24 mouse cellular contexts compared by ENCODE assay signal in genomic region chr11:115167631-115168249, GRCm38 (mm10). TPM values are rescaled to one million over a fixed set of nuclear protein-coding genes. Genes with fewer than 3 reads are reported as not detected.
A peak's percentile ranks its signal among the peaks of the same experiment; 100 is the strongest.
DNase-seq lines count a peak whose midpoint lies in the region; ATAC-seq and TF ChIP-seq lines count a peak whose summit lies in the region.
"Had no signal": no experiment of that assay in that cellular context is flagged by ENCODE, and none has a peak within 500 bp of the region (broad histone marks: within the 10 kb centered on the region; RNA-seq: fewer than 3 reads in every experiment).

No protein-coding gene starts in this region.

- H3K27ac ChIP-seq in layer of hippocampus, adult 2 months, result no peak overlapping the region
- no peak overlapping the region for H3K27ac ChIP-seq in limb, embryonic 10.5 days
- H3K27ac ChIP-seq: forebrain, embryonic 10.5 days; heart, embryonic 10.5 days; hindbrain, embryonic 10.5 days; kidney, embryonic 15.5 days; midbrain, embryonic 13.5 days; neural tube, embryonic 13.5 days had no signal

- H3K9me3 ChIP-seq in limb, embryonic 10.5 days (replicated peaks), result no peaks in the 10 kb centered on the region
- H3K9me3 ChIP-seq: forebrain, embryonic 10.5 days; heart, embryonic 10.5 days; hindbrain, embryonic 10.5 days; kidney, embryonic 15.5 days; midbrain, embryonic 13.5 days; neural tube, embryonic 13.5 days had no signal

- peaks cover 48% of the 10 kb centered on the region for H3K4me1 ChIP-seq in limb, embryonic 10.5 days

- no peak for TF ChIP-seq CTCF in layer of hippocampus, adult 2 months (conservative IDR thresholded peaks at IDR 0.05)

- no peak for ATAC-seq in CD4-positive, CD25-positive, alpha-beta regulatory T cell, adult 4 months
- ATAC-seq: forebrain, postnatal 0 days; midbrain, embryonic 13.5 days had no signal

- H3K27me3 ChIP-seq in limb, embryonic 10.5 days (ENCODE audit: low read depth, poor library complexity, severe bottlenecking), result peaks cover 49% of the 10 kb centered on the region
- H3K27me3 ChIP-seq: kidney, embryonic 15.5 days had no signal

- peak overlapping the region; percentile 18; the same call in 1 of the 2 replicates for H3K4me3 ChIP-seq in layer of hippocampus, adult 2 months
- H3K4me3 ChIP-seq in limb, embryonic 10.5 days, result no peak overlapping the region
- H3K4me3 ChIP-seq: forebrain, embryonic 10.5 days; heart, embryonic 10.5 days; hindbrain, embryonic 10.5 days; kidney, embryonic 15.5 days; midbrain, embryonic 13.5 days; neural tube, embryonic 13.5 days had no signal

- H3K36me3 ChIP-seq in limb, embryonic 10.5 days, result no peaks in the 10 kb centered on the region
- H3K36me3 ChIP-seq: forebrain, embryonic 10.5 days; heart, embryonic 10.5 days; hindbrain, embryonic 10.5 days; kidney, embryonic 15.5 days; midbrain, embryonic 13.5 days; neural tube, embryonic 13.5 days had no signal

- DNase-seq in CD4-positive, CD25-positive, alpha-beta regulatory T cell, adult 2 months (ENCODE audit: low read depth, low spot score), result peak; percentile 40
- no peak for DNase-seq in layer of hippocampus, adult 2 months (ENCODE audit: low spot score in 2 of 2)
- no peak for DNase-seq in layer of hippocampus, postnatal 10 days (ENCODE audit: low spot score in 2 of 2)
- DNase-seq in thymus, postnatal 25 days, result peak; percentile 6
- DNase-seq in thymus, postnatal 0 days (ENCODE audit: low spot score), result no peak
- DNase-seq in kidney, adult 11 months, result no peak
- no peak for DNase-seq in limb, embryonic 10.5 days (ENCODE audit: low spot score)
- DNase-seq: adrenal gland, postnatal 14 days; cerebellum, adult 8-10 months; cerebellum, postnatal 36 days; forebrain, postnatal 0 days; kidney, postnatal 36 days; lung, adult 2 months; lung, postnatal 14 days; right cerebral cortex, adult 18-20 months; right cerebral cortex, postnatal 4 days had no signal

- 86% methylated on average over 8 of the region's 8 CpGs for WGBS in limb, embryonic 10.5 days

RNA-seq across cellular contexts. Expression of gene Slc9a3r1, which starts 4.6 kb away (rescaled TPM):
- polyA plus RNA-seq in CD4-positive, CD25-positive, alpha-beta regulatory T cell, adult 4 months (2017; shearing (Covaris generic)), result 100 to 1,000 TPM; 162 to 222 TPM
- 10 to 100 TPM; 67.3 to 74.6 TPM for total RNA-seq in layer of hippocampus, adult 2 months (2021)
- 10 to 100 TPM; 70.4 to 78.0 TPM for total RNA-seq in layer of hippocampus, postnatal 10 days (2021)
- polyA plus RNA-seq in thymus, postnatal 0 days (2015; fragmentation: Nextera tagmentation; extraction: Ambion mirVana), result 255 and 279 TPM in 2 replicates
- 30.7 and 32.2 TPM in 2 replicates for polyA plus RNA-seq in limb, embryonic 10.5 days (2016; fragmentation: Nextera tagmentation; extraction: Ambion mirVana)

RNA-seq across cellular contexts. Expression of gene Tmem104, which starts 19.5 kb away (rescaled TPM):
- polyA plus RNA-seq in CD4-positive, CD25-positive, alpha-beta regulatory T cell, adult 4 months (2017; shearing (Covaris generic)), result 10 to 100 TPM in 1 of 2 experiments, 1 to 10 TPM in 1; 8.1 to 14.2 TPM
- 10 to 100 TPM; 18.1 to 20.1 TPM for total RNA-seq in layer of hippocampus, adult 2 months (2021)
- 10 to 100 TPM; 15.1 to 20.2 TPM for total RNA-seq in layer of hippocampus, postnatal 10 days (2021)
- polyA plus RNA-seq in thymus, postnatal 0 days (2015; fragmentation: Nextera tagmentation; extraction: Ambion mirVana), result 8.6 and 10.8 TPM in 2 replicates
- 9.1 and 9.8 TPM in 2 replicates for polyA plus RNA-seq in limb, embryonic 10.5 days (2016; fragmentation: Nextera tagmentation; extraction: Ambion mirVana)

RNA-seq across cellular contexts. Expression of gene Nat9, which starts 19.9 kb away (rescaled TPM):
- polyA plus RNA-seq in CD4-positive, CD25-positive, alpha-beta regulatory T cell, adult 4 months (2017; shearing (Covaris generic)), result 10 to 100 TPM; 12.1 to 18.1 TPM
- 10 to 100 TPM; 20.5 to 20.6 TPM for total RNA-seq in layer of hippocampus, adult 2 months (2021)
- 10 to 100 TPM; 15.8 to 17.6 TPM for total RNA-seq in layer of hippocampus, postnatal 10 days (2021)
- 19.3 and 20.1 TPM in 2 replicates for polyA plus RNA-seq in thymus, postnatal 0 days (2015; fragmentation: Nextera tagmentation; extraction: Ambion mirVana)
- polyA plus RNA-seq in limb, embryonic 10.5 days (2016; fragmentation: Nextera tagmentation; extraction: Ambion mirVana), result 15.6 and 22.7 TPM in 2 replicates

RNA-seq across cellular contexts. Expression of gene Cd300lf, which starts 33.9 kb away (rescaled TPM):
- polyA plus RNA-seq in CD4-positive, CD25-positive, alpha-beta regulatory T cell, adult 4 months (2017; shearing (Covaris generic)), result 1 to 10 TPM in 1 of 2 experiments, under 1 TPM in 1; 0.51 to 1.0 TPM
- total RNA-seq in layer of hippocampus, adult 2 months (2021), result under 1 TPM; 0.38 to 0.49 TPM
- under 1 TPM; 0.27 to 0.50 TPM for total RNA-seq in layer of hippocampus, postnatal 10 days (2021)
- polyA plus RNA-seq in thymus, postnatal 0 days (2015; fragmentation: Nextera tagmentation; extraction: Ambion mirVana), result 0.76 and 2.0 TPM in 2 replicates
- 0.06 TPM in 1 of 2 replicates, not detected in the other for polyA plus RNA-seq in limb, embryonic 10.5 days (2016; fragmentation: Nextera tagmentation; extraction: Ambion mirVana)
- total RNA-seq: gastrocnemius, adult 18-20 months had no signal
- polyA plus RNA-seq: hindbrain, embryonic 10.5 days had no signal

Comparison
In these comparisons a context has a peak if more than half of its experiments do, and no peak if none do; other contexts are left out.
1. DNase-seq: peak in CD4-positive, CD25-positive, alpha-beta regulatory T cell, adult 2 months (single experiment) and thymus, postnatal 25 days (single experiment); none in layer of hippocampus, adult 2 months (0 of 2), layer of hippocampus, postnatal 10 days (0 of 2), thymus, postnatal 0 days (single experiment), kidney, adult 11 months (single experiment) and limb, embryonic 10.5 days (single experiment).